Mouse (Mus musculus): Measurements from ENCODE around the gene Egr2. TPM values are rescaled to one million over a fixed set of nuclear protein-coding genes. Genes with fewer than 3 reads are reported as not detected.

Egr2 gene
- polyA plus RNA-seq, 1 experiment, result 9.9 TPM

- Histone ChIP-seq H3K4me1 (ENCODE audit: control insufficient read depth, insufficient read depth, low read length) (peaks cover 2% of the 10 kb centered on the region), H3K27ac (ENCODE audit: insufficient read depth, low read length) (no peak overlapping the region), H3K4me3 (ENCODE audit: insufficient read depth, low read length) (peak overlapping the region; percentile 21)
- no peak for TF ChIP-seq POLR2A (IDR thresholded peaks at IDR 0.05; ENCODE audit: extremely low read depth, insufficient read depth, low read length)
- no peak for TF ChIP-seq CTCF (IDR thresholded peaks at IDR 0.05; ENCODE audit: extremely low read depth, insufficient read depth, low read length)
Measured at GRCm38 (mm10) chr10:67537151-67537994, 2.1 kb downstream of the Egr2 start.

- no peak overlapping the region for H3K27ac ChIP-seq (ENCODE audit: insufficient read depth, low read length)
- H3K4me3 ChIP-seq (ENCODE audit: insufficient read depth, low read length), result peak overlapping the region; percentile 21
- no peak for TF ChIP-seq POLR2A (IDR thresholded peaks at IDR 0.05; ENCODE audit: extremely low read depth, insufficient read depth, low read length)
- no peak for TF ChIP-seq CTCF (IDR thresholded peaks at IDR 0.05; ENCODE audit: extremely low read depth, insufficient read depth, low read length)
- H3K4me1 ChIP-seq (ENCODE audit: control insufficient read depth, insufficient read depth, low read length), result peaks cover 2% of the 10 kb centered on the region
Measured at GRCm38 (mm10) chr10:67538106-67538505, 2.8 kb downstream of the Egr2 start.

GRCm38 (mm10) chr10:67538585-67539400, 3.5 kb downstream of the Egr2 start:
- peaks cover 2% of the 10 kb centered on the region for H3K4me1 ChIP-seq (ENCODE audit: control insufficient read depth, insufficient read depth, low read length)
- no peak overlapping the region for H3K27ac ChIP-seq (ENCODE audit: insufficient read depth, low read length)
- peak overlapping the region; percentile 21 for H3K4me3 ChIP-seq (ENCODE audit: insufficient read depth, low read length)
- TF ChIP-seq CTCF (IDR thresholded peaks at IDR 0.05; ENCODE audit: extremely low read depth, insufficient read depth, low read length) (no peak), POLR2A (IDR thresholded peaks at IDR 0.05; ENCODE audit: extremely low read depth, insufficient read depth, low read length) (no peak)

GRCm38 (mm10) chr10:67539401-67539730, 4.1 kb downstream of the Egr2 start:
- peak overlapping the region; percentile 21 for H3K4me3 ChIP-seq (ENCODE audit: insufficient read depth, low read length)
- H3K4me1 ChIP-seq (ENCODE audit: control insufficient read depth, insufficient read depth, low read length), result peaks cover 2% of the 10 kb centered on the region
- no peak overlapping the region for H3K27ac ChIP-seq (ENCODE audit: insufficient read depth, low read length)
- no peak for TF ChIP-seq POLR2A (IDR thresholded peaks at IDR 0.05; ENCODE audit: extremely low read depth, insufficient read depth, low read length)
- no peak for TF ChIP-seq CTCF (IDR thresholded peaks at IDR 0.05; ENCODE audit: extremely low read depth, insufficient read depth, low read length)

GRCm38 (mm10) chr10:67540591-67540990, 5.3 kb downstream of the Egr2 start:
- H3K27ac ChIP-seq (ENCODE audit: insufficient read depth, low read length), result no peak overlapping the region
- TF ChIP-seq CTCF (IDR thresholded peaks at IDR 0.05; ENCODE audit: extremely low read depth, insufficient read depth, low read length), result no peak
- no peak for TF ChIP-seq POLR2A (IDR thresholded peaks at IDR 0.05; ENCODE audit: extremely low read depth, insufficient read depth, low read length)
- no peak overlapping the region for H3K4me3 ChIP-seq (ENCODE audit: insufficient read depth, low read length)
- peaks cover 2% of the 10 kb centered on the region for H3K4me1 ChIP-seq (ENCODE audit: control insufficient read depth, insufficient read depth, low read length)

- peak overlapping the region; percentile 91 for H3K27ac ChIP-seq (ENCODE audit: insufficient read depth, low read length)
- peaks cover 4% of the 10 kb centered on the region for H3K4me1 ChIP-seq (ENCODE audit: control insufficient read depth, insufficient read depth, low read length)
- peak overlapping the region; percentile 86 for H3K4me3 ChIP-seq (ENCODE audit: insufficient read depth, low read length)
- TF ChIP-seq POLR2A (IDR thresholded peaks at IDR 0.05; ENCODE audit: extremely low read depth, insufficient read depth, low read length) (no peak), CTCF (IDR thresholded peaks at IDR 0.05; ENCODE audit: extremely low read depth, insufficient read depth, low read length) (no peak)
Measured at GRCm38 (mm10) chr10:67547850-67548260, 12.6 kb downstream of the Egr2 start.

GRCm38 (mm10) chr10:67548261-67548854, 13.1 kb downstream of the Egr2 start:
- H3K4me3 ChIP-seq (ENCODE audit: insufficient read depth, low read length), result peak overlapping the region; percentile 86
- peak overlapping the region; percentile 91 for H3K27ac ChIP-seq (ENCODE audit: insufficient read depth, low read length)
- 0 out of 2 replicates have a peak, but pooled peaks have one; percentile 3 for TF ChIP-seq POLR2A (IDR thresholded peaks at IDR 0.05; ENCODE audit: extremely low read depth, insufficient read depth, low read length)
- no peak for TF ChIP-seq CTCF (IDR thresholded peaks at IDR 0.05; ENCODE audit: extremely low read depth, insufficient read depth, low read length)
- peaks cover 4% of the 10 kb centered on the region for H3K4me1 ChIP-seq (ENCODE audit: control insufficient read depth, insufficient read depth, low read length)

GRCm38 (mm10) chr10:67548877-67549731, 13.8 kb downstream of the Egr2 start, which contains the start of gene Ado:
Gene Ado, minus strand, starts transcription at chr10:67548955.
- TF ChIP-seq CTCF (IDR thresholded peaks at IDR 0.05; ENCODE audit: extremely low read depth, insufficient read depth, low read length), result no peak
- TF ChIP-seq POLR2A (IDR thresholded peaks at IDR 0.05; ENCODE audit: extremely low read depth, insufficient read depth, low read length), result peak; percentile 10
- Histone ChIP-seq H3K27ac (ENCODE audit: insufficient read depth, low read length) (peak within 1 kb of the TSS; percentile 96), H3K4me3 (ENCODE audit: insufficient read depth, low read length) (peak within 1 kb of the TSS; percentile 86), H3K4me1 (ENCODE audit: control insufficient read depth, insufficient read depth, low read length) (peaks cover 4% of the 10 kb centered on the region)
